Mouse (Mus musculus): ENCODE results near the gene Taf15.
A peak's percentile ranks its signal among the peaks of the same experiment; 100 is the strongest.

The Taf15 gene

DNA sequence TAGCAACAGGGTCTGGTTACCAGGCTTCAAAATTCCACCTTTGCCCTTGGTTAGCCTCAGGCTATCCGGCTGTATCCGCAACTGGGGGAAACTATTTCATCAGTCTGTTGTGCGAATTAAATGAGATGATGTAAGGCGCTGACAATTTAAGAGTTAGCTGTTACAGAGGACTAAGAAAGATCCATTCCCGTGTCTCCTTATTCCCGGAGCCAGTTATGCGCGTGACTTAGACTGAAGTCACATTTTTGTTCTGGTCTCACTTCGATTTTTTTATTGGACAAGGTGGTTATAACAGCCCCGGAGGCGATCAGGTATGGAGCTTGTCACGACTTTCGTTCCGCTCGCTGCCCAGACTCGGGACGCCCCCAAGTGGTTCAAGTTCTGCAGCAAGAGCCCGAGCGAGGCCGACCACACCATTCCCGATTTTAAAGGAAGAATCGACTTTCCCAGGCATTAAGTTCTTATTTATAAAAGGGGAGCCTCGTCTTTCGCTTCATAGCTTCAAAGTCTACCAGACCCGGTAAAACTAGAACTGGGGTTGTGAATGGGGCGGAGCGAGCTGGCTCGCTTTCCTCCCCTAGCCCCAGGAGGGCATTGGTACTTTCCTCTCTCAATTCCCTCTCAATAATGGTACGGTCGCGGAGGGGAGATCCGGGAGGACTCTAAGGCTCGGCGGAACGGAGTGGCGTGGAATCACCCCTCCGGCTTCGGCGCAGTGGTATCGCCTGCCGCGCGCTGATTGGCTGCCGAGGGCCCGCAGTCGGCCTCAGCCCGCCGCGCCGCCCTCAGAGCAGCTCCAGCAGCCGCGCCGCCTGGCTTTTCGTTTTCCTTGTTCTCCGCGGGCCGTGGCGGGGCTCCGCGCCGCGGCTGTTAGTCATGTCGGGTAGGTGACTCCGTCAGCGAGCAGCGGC is at the start of gene Taf15:
Gene Taf15 (plus strand): TSS at position 763 of the 911 bp plus-strand sequence.
- DNase-seq (ENCODE audit: low spot score): peak; percentile 98

- DNase-seq (ENCODE audit: low spot score): peak; percentile 64
These were observed 48.2 kb upstream of the Taf15 start for GRCm38 (mm10) chr11:83424681-83425080.

DNA sequence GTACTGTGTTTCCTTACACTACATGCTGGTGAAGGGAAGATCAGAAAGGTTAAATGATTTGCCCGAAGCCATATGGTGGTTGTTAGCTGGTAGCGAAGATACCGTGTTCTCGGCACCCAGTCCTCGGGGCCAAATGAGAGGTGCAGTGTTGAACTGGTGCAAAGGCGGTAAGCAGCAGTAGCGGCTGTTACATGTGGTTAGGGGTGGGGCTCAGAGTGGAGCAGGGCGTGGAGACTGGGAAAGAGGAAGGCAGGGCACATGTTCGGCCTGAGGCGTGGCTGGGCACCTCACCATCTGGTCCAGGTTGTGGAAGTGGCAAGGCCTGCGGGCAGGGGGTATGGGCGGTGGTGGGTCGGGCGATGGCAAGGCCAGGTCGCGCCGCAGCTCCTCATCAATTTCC is 45.9 kb upstream of the Taf15 start:
- DNase-seq (ENCODE audit: low spot score): no peak

DNA sequence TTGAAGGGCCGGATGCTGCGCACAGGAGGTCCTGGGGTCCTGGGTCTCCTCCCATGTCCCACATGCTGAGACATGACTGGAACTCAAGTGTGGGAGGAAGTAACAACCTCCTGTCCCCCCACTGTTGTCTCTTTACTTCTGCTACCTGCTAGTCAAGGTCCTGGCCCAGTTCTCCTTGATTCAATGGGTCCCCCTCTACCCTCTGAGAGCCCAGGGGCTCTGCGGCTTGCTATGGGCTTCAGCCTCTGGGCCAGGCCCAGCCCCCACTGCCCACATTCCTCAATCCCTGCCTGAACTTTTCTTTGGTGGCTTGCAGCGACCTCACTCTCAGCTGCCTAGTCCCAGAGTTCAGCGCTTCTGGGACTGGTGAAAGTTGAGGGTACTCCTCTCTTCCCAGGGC is 43.5 kb upstream of the Taf15 start, which contains the start of gene Gas2l2:
Gene Gas2l2 (minus strand): TSS at position 101 of the 400 bp plus-strand sequence.
- no peak for DNase-seq (ENCODE audit: low spot score)

DNA sequence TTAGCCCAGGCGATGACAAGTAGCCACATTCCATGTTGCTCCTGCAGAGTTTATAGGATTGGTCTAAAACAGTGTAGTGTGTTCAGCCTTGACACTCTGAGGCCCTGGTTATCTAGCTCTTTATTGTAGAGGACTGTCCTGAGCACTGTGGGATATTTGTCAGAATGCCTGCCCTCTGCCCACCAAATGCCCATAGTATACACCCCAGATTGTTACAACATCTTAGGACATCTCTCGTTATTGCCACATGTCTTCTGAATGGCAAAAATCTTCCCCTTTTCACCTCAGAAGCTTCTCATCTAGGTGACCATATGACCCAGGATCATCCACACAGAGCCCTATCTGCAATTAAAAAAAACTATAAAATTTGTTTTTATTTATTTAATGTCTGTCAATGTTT is 40.4 kb upstream of the Taf15 start:
- DNase-seq (ENCODE audit: low spot score): no peak

DNA sequence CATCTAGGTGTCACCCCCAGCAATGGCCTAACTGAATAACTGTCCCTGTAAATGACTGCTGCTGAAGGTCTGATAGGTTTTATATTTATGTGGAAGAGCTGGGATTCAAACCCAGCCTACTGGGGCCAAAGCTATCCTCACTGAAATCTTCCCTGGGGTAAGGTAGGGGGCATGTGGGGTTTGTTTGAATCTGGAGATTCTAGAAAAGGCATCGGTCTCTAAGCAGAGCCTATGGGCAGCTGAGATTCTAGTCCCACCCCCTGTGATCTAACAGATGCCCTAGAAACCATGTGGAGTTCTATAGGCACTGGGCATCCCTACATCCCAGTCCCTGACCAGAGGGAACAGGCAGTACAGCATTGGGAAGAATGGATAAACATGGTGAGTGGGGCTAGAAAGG is 35.5 kb upstream of the Taf15 start, which contains the start of gene 1700020L24Rik:
Gene 1700020L24Rik (plus strand): TSS at position 301 of the 400 bp plus-strand sequence.
- DNase-seq (ENCODE audit: low spot score): no peak

GRCm38 (mm10) chr11:83439426-83440060 is 33.3 kb upstream of the Taf15 start:
- DNase-seq (ENCODE audit: low spot score): no peak

GRCm38 (mm10) chr11:83440081-83441064 is 32.5 kb upstream of the Taf15 start:
- DNase-seq (ENCODE audit: low spot score): peak; percentile 81

GRCm38 (mm10) chr11:83441235-83441634 is 31.7 kb upstream of the Taf15 start:
- no peak for DNase-seq (ENCODE audit: low spot score)

DNA sequence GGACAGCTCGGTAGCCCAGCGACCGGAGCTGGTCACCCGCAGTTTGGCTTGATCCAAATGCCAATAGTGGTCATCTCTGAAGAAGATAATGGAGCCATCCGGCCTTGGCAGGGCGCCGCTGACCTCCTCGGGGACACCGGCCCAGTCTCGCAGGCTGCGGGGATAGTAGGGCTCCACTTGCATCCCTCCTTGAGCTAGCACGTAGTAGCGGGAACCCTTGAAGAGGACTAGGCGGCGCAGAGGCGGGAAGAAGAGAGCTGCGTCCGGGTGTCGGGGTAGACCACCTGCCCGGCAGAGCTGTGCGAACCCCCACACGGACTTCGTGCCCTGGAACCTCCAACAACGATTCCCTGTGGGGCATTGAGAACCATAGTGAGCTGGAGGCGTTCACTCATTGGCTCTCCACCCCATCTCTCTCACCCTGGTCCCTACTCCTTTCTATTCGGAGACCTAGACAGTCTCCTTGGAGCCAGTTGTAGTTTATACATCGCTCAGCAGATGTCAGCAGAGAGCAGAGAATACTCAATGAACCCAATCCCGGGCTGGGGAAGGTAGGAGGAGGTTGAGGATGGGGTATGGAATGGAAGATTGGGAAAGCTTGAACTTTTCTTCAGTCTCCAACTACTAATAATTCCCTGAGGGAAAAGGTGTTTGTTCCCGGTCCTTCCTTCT is 30.2 kb upstream of the Taf15 start:
- peak; percentile 45 for DNase-seq (ENCODE audit: low spot score)

- no peak for DNase-seq (ENCODE audit: low spot score)
These were observed 29.1 kb upstream of the Taf15 start for GRCm38 (mm10) chr11:83443824-83444223.

- DNase-seq (ENCODE audit: low spot score): peak; percentile 29
These were observed 27.9 kb upstream of the Taf15 start for GRCm38 (mm10) chr11:83445001-83445400.

GRCm38 (mm10) chr11:83447612-83448011 is 25.3 kb upstream of the Taf15 start:
- DNase-seq (ENCODE audit: low spot score): no peak

DNA sequence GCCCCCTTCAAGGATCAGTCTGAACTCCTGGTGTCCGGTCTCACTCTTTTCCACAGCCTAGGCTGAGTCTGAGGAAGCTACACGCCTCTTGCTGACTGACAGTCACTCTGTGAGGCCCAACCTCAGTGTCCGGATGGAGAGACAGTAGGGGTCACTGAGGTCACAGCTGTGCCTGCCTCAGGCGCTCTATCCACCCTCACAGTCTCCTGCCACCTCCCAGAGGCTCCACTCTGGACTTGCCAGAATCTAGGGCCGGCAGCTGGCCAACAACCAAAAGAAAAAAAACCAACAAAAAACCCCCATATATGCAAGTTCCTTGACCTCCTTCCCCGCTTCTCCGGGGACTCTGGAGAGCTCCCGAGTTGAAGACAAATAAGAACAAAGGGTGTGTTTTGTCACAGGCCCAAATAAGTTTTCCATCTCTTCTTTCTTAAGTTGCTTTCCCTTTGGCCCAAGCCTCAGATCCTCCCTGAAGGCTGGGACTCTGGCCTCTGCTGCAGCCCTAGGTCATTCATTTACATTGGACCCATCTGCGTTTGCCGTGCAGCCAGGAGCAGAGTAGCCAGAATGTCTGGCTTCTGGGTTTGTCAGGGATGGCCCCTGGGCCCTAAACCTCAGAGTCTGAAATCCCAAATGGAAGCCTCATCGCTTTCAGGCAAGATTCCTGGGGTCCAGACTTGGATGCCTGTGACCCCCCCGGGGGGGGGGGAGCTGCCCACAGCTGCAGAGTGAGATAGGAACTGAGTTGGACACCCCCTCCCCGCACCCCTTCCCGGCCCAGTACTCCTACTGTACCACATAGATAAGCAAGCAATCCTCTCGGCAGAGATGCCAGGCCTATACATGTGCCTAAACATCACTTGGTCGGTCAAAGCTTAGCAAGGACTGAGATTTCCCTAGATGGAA is 24.6 kb upstream of the Taf15 start:
- DNase-seq (ENCODE audit: low spot score): no peak

DNA sequence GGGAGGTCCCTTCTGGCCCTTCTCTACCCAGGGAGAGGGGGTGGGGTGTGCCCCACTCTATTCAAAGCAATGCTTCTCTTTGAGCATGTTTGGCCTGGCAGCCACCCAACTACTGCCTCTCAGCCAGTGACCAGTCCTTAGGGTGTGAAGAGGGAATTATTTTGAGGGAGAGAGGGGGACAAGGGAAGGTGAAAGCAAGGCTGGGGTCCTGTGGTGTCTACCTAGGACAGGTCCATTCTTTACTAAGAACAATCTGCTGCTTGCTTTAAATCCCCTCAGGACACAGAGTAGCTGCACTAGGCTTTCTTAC is 24.0 kb upstream of the Taf15 start:
- no peak for DNase-seq (ENCODE audit: low spot score)

GRCm38 (mm10) chr11:83449298-83449697 is 23.6 kb upstream of the Taf15 start:
- no peak for DNase-seq (ENCODE audit: low spot score)

- no peak for DNase-seq (ENCODE audit: low spot score)
These were observed 22.3 kb upstream of the Taf15 start for GRCm38 (mm10) chr11:83450550-83450949.

GRCm38 (mm10) chr11:83451281-83451680 is 21.6 kb upstream of the Taf15 start:
- DNase-seq (ENCODE audit: low spot score): no peak

DNA sequence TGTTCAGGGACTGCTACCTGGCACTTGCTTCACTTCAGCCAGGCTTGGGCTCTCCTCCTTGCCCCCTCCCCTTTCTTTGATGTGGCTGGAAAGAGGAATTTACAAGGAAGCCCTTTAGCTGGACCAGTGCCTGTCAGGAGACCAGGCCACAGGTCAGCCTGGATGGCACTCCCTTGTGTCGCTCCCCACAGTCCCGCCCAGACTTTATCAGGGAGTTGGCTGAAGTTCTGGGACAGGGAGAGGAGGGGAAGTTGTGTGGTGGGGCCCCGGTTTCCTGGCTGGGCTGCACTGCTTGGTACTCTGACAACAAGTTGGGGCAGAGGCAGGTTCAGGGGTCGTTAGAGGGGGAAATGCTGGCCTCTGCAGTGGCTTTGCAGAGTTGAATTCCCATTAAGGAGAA is 18.3 kb upstream of the Taf15 start:
- no peak for DNase-seq (ENCODE audit: low spot score)

DNA sequence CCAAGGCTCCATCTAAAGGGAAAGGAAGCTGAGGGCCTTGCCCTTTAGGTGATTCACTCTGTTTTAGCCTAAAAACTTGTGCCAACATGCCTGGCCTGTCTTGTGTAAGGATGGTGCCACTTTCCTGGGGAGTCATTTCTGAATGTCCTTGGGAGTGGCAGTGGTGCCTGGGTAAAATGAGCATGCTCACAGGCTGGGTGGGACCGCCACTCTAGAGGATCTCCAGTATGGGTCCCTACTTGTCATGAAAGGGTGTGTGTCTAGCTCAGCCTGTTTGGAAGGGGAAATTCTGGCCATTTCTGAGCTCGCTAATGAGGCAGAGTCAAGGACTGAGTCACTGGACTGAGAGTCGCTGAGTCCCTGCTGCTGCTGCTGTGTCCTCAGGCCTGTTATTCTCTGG is 17.3 kb upstream of the Taf15 start:
- DNase-seq (ENCODE audit: low spot score): no peak

DNA sequence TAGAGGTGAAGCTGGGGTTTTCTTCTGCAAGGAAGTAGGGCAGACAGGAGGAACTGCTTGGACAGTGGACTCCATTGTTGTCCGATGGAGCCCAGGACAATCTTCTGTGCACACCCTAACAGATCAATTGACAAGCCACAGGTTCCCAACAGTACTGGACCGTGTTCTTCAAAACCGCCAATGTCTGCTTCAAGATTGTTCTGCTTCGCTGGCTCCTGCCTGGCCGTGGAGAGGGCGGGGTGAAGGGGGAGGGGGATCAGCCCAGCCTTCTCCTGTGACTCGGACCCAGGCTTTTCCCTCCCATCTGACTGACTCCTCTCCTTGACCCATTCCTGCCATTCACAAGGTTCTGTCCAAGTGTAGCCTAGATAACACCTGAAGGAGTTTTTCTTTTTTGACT is 15.6 kb upstream of the Taf15 start:
- no peak for DNase-seq (ENCODE audit: low spot score)
